8 mouse cellular contexts compared by ENCODE assay signal in the genomic region with DNA sequence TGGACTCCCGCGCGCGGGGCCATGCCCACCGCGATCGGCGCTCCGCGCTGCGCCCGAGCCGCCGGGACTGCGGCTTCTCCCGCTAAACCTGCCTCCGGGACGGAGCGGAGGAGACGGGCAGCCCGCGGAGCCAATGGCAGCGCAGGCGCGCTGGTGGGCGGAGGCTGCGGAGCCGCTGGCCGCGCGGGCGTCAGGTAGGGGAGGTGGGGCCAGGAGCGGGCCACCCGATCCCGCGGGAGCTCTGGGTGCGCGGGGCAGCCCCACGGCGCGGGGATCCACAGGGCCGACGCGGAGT. TPM values are rescaled to one million over a fixed set of nuclear protein-coding genes. Genes with fewer than 3 reads are reported as not detected.
DNase-seq lines count a peak whose midpoint lies in the region; ATAC-seq lines count a peak whose summit lies in the region.

A gene (minus strand): TSS at position 106 of the 295 bp plus-strand sequence.

- H3K36me3 ChIP-seq in hindbrain, embryonic 10.5 days, result no peaks in the 10 kb centered on the region
- H3K36me3 ChIP-seq in lung, embryonic 15.5 days, result no peaks in the 10 kb centered on the region

- peak; percentile 83 for DNase-seq in R1 (ENCODE audit: low read depth, low spot score)
- DNase-seq in cerebellum, adult 9-11 months, result peak; percentile 33
- peak; percentile 61 to 86 for DNase-seq in frontal cortex, postnatal 10 days (ENCODE audit: low spot score in 2 of 2)
- DNase-seq in hindbrain, embryonic 10.5 days (ENCODE audit: low spot score), result peak; percentile 89
- DNase-seq in layer of hippocampus, postnatal 10 days (ENCODE audit: low spot score in 2 of 2), result peak; percentile 82 to 89
- peak; percentile 85 for DNase-seq in retina, embryonic 14.5 days (ENCODE audit: low spot score)
- peak; percentile 96 for DNase-seq in urinary bladder, adult 2 months (ENCODE audit: low spot score)

- peaks cover 46% of the 10 kb centered on the region for H3K27me3 ChIP-seq in hindbrain, embryonic 10.5 days (ENCODE audit: insufficient read depth, poor library complexity, severe bottlenecking)
- H3K27me3 ChIP-seq in lung, embryonic 15.5 days, result peaks cover 49% of the 10 kb centered on the region

- under 1% methylated on average over 44 of the region's 44 CpGs for WGBS in hindbrain, embryonic 10.5 days
- 1% methylated on average over 44 of the region's 44 CpGs for WGBS in lung, embryonic 15.5 days

- ATAC-seq in lung, embryonic 15.5 days (ENCODE audit: borderline replicate concordance, extremely low read depth, low FRiP score, low TSS enrichment), result peak; percentile 98

- H3K27ac ChIP-seq in hindbrain, embryonic 10.5 days, result peak within 1 kb of the TSS; percentile 81
- H3K27ac ChIP-seq in lung, embryonic 15.5 days, result no peak within 1 kb of the TSS

- peak within 1 kb of the TSS; percentile 49 for H3K9ac ChIP-seq in lung, embryonic 15.5 days

- H3K9me3 ChIP-seq in hindbrain, embryonic 10.5 days, result no peaks in the 10 kb centered on the region
- no peaks in the 10 kb centered on the region for H3K9me3 ChIP-seq in lung, embryonic 15.5 days

- H3K4me2 ChIP-seq in lung, embryonic 15.5 days, result peak within 1 kb of the TSS; percentile 97

- H3K4me1 ChIP-seq in hindbrain, embryonic 10.5 days (replicated peaks), result peaks cover 42% of the 10 kb centered on the region
- H3K4me1 ChIP-seq in lung, embryonic 15.5 days, result peaks cover 16% of the 10 kb centered on the region

- H3K4me3 ChIP-seq in hindbrain, embryonic 10.5 days, result peak within 1 kb of the TSS; percentile 77
- H3K4me3 ChIP-seq in lung, embryonic 15.5 days, result peak within 1 kb of the TSS; percentile 69

RNA-seq across cellular contexts. Expression of the gene that starts here (rescaled TPM):
- 19.3 and 20.9 TPM in 2 replicates for polyA plus RNA-seq in hindbrain, embryonic 10.5 days (2016; fragmentation: Nextera tagmentation; extraction: Ambion mirVana)
- total RNA-seq in layer of hippocampus, postnatal 10 days (2021), result 10 to 100 TPM; 37.9 to 39.3 TPM
- polyA plus RNA-seq in lung, embryonic 15.5 days (2015; fragmentation: Nextera tagmentation; extraction: Ambion mirVana), result 25.1 and 31.8 TPM in 2 replicates
- 25.6 and 40.7 TPM in 2 replicates for polyA plus RNA-seq in urinary bladder, adult 2 months (2012; rRNA removed)

Comparison
In these comparisons a context has a peak if more than half of its experiments do, and no peak if none do; other contexts are left out.
1. DNase-seq: peak in every context shown above with its lines; median percentile 96 in urinary bladder, adult 2 months; 89 in hindbrain, embryonic 10.5 days; 86 in layer of hippocampus, postnatal 10 days; 85 in retina, embryonic 14.5 days; 83 in R1; 74 in frontal cortex, postnatal 10 days; 33 in cerebellum, adult 9-11 months.